Mouse (Mus musculus): ENCODE measurements around the gene Ush2a. TPM values are rescaled to one million over a fixed set of nuclear protein-coding genes. Genes with fewer than 3 reads are reported as not detected.

The Ush2a gene
- polyA plus RNA-seq, 1 experiment from 2014 or later, result 0.01 TPM

DNA sequence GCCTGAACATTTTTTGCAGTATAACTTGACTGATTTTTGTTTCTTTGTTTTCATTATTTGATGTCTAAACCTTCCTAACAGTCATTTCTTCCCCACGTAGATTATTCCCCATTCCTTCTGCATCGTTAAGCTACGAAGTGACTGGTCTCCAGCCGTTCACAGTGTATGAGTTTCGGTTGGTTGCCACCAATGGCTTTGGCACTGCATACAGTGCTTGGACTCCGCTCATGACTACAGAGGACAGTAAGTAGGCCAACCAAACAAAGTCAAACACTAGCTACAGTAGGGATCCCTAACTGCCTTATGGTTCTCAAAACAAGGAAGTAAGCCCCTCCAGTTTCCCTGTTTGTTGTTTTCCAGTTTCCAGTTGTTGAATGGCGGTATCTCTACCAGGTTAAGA is 453.1 kb downstream of the Ush2a start:
- no peak for TF ChIP-seq CTCF (IDR thresholded peaks at IDR 0.05; ENCODE audit: low read depth)

GRCm38 (mm10) chr1:188716886-188717285 is 455.1 kb downstream of the Ush2a start:
- ATAC-seq, result no peak
- Histone ChIP-seq H3K9ac (ENCODE audit: low read depth, low read length) (no peak overlapping the region), H3K4me3 (ENCODE audit: low read depth, low read length) (no peak overlapping the region), H3K9me3 (ENCODE audit: control insufficient read depth) (no peaks in the 10 kb centered on the region), H3K4me1 (replicated peaks; ENCODE audit: control insufficient read depth, insufficient read depth, low read length) (no peaks in the 10 kb centered on the region), H3K27ac (ENCODE audit: low read depth, low read length) (no peak overlapping the region), H3K36me3 (ENCODE audit: control insufficient read depth, insufficient read depth) (no peaks in the 10 kb centered on the region), H3K27me3 (replicated peaks; ENCODE audit: control insufficient read depth, insufficient read depth, low read length) (no peaks in the 10 kb centered on the region), H3K4me2 (replicated peaks; ENCODE audit: low read depth) (no peak overlapping the region)
- TF ChIP-seq CTCF (IDR thresholded peaks at IDR 0.05; ENCODE audit: low read depth), result no peak
- 78% methylated on average over 3 of the region's 3 CpGs for WGBS

More for the DNA sequence above, 453.1 kb downstream of the Ush2a start:
- no peak overlapping the region for H3K4me3 ChIP-seq (ENCODE audit: low read depth, low read length)
- no peak overlapping the region for H3K9ac ChIP-seq (ENCODE audit: low read depth, low read length)
- WGBS, result 93% methylated on average over 7 of the region's 7 CpGs
- H3K9me3 ChIP-seq (ENCODE audit: control insufficient read depth), result no peaks in the 10 kb centered on the region
- ATAC-seq, result no peak
- H3K4me1 ChIP-seq (replicated peaks; ENCODE audit: control insufficient read depth, insufficient read depth, low read length), result no peaks in the 10 kb centered on the region
- no peaks in the 10 kb centered on the region for H3K36me3 ChIP-seq (ENCODE audit: control insufficient read depth, insufficient read depth)
- no peaks in the 10 kb centered on the region for H3K27me3 ChIP-seq (replicated peaks; ENCODE audit: control insufficient read depth, insufficient read depth, low read length)
- no peak overlapping the region for H3K4me2 ChIP-seq (replicated peaks; ENCODE audit: low read depth)
- no peak overlapping the region for H3K27ac ChIP-seq (ENCODE audit: low read depth, low read length)

DNA sequence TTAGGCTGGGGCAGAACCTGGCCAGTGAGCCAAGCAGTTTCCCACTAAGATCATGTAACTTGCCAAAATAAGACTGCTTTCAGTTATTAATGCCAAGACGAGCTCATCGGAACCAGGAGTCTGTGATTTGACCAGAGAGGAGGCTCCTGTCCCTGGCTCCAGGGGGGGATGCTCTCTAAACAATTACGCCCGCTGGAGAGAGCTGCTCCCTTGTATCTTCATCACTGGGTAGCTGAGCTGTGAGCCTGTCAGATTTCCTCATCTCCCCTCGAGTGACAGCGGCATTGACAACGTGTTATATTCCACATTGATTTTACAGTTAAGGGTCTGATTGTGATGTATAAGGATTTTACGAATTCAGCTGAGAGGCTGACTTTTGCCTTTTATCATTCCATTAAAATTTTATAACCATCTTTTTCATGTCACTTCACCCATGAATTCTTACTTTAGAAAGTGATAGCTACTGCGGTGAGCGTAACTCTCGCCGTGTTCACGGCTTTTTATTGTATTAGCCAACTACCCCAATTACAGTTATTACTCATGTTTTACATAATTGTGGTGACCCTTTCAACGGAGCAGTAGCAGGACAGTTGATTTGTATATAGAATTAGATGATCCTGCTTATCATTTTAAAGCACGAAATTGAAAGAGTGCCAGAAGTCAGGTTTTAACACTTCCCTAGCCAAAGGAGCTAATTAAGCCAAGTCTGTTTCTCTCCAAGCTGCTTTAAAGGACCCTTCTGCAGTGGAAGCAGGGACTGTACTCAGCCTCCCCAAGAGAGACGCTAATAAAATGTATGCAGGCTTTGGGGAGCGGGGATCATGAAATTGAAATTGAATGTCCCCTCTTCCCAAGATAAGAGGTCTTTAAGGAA is 463.5 kb downstream of the Ush2a start:
- Histone ChIP-seq H3K9me3 (ENCODE audit: control insufficient read depth) (no peaks in the 10 kb centered on the region), H3K36me3 (ENCODE audit: control insufficient read depth, insufficient read depth) (no peaks in the 10 kb centered on the region), H3K27ac (ENCODE audit: low read depth, low read length) (no peak overlapping the region), H3K4me1 (replicated peaks; ENCODE audit: control insufficient read depth, insufficient read depth, low read length) (no peaks in the 10 kb centered on the region), H3K27me3 (replicated peaks; ENCODE audit: control insufficient read depth, insufficient read depth, low read length) (no peaks in the 10 kb centered on the region), H3K4me3 (ENCODE audit: low read depth, low read length) (no peak overlapping the region), H3K4me2 (replicated peaks; ENCODE audit: low read depth) (no peak overlapping the region), H3K9ac (ENCODE audit: low read depth, low read length) (no peak overlapping the region)
- TF ChIP-seq CTCF (IDR thresholded peaks at IDR 0.05; ENCODE audit: low read depth), result no peak
- ATAC-seq, result no peak
- 66% methylated on average over 17 of the region's 17 CpGs for WGBS

- H3K36me3 ChIP-seq (ENCODE audit: control insufficient read depth, insufficient read depth), result no peaks in the 10 kb centered on the region
- no peak overlapping the region for H3K27ac ChIP-seq (ENCODE audit: low read depth, low read length)
- TF ChIP-seq CTCF (IDR thresholded peaks at IDR 0.05; ENCODE audit: low read depth), result no peak
- no peak overlapping the region for H3K9ac ChIP-seq (ENCODE audit: low read depth, low read length)
- WGBS, result 82% methylated on average over 6 of the region's 6 CpGs
- no peak overlapping the region for H3K4me3 ChIP-seq (ENCODE audit: low read depth, low read length)
- no peak overlapping the region for H3K4me2 ChIP-seq (replicated peaks; ENCODE audit: low read depth)
- no peaks in the 10 kb centered on the region for H3K27me3 ChIP-seq (replicated peaks; ENCODE audit: control insufficient read depth, insufficient read depth, low read length)
- H3K4me1 ChIP-seq (replicated peaks; ENCODE audit: control insufficient read depth, insufficient read depth, low read length), result no peaks in the 10 kb centered on the region
- no peak for ATAC-seq
- no peaks in the 10 kb centered on the region for H3K9me3 ChIP-seq (ENCODE audit: control insufficient read depth)
These were observed 465.1 kb downstream of the Ush2a start for GRCm38 (mm10) chr1:188726937-188727336.

GRCm38 (mm10) chr1:188728625-188729024 is 466.8 kb downstream of the Ush2a start:
- Histone ChIP-seq H3K4me3 (ENCODE audit: low read depth, low read length) (no peak overlapping the region), H3K4me2 (replicated peaks; ENCODE audit: low read depth) (no peak overlapping the region), H3K36me3 (ENCODE audit: control insufficient read depth, insufficient read depth) (no peaks in the 10 kb centered on the region), H3K27ac (ENCODE audit: low read depth, low read length) (no peak overlapping the region), H3K9me3 (ENCODE audit: control insufficient read depth) (no peaks in the 10 kb centered on the region), H3K27me3 (replicated peaks; ENCODE audit: control insufficient read depth, insufficient read depth, low read length) (no peaks in the 10 kb centered on the region), H3K4me1 (replicated peaks; ENCODE audit: control insufficient read depth, insufficient read depth, low read length) (no peaks in the 10 kb centered on the region), H3K9ac (ENCODE audit: low read depth, low read length) (no peak overlapping the region)
- 81% methylated on average over 8 of the region's 8 CpGs for WGBS
- no peak for TF ChIP-seq CTCF (IDR thresholded peaks at IDR 0.05; ENCODE audit: low read depth)
- no peak for ATAC-seq

DNA sequence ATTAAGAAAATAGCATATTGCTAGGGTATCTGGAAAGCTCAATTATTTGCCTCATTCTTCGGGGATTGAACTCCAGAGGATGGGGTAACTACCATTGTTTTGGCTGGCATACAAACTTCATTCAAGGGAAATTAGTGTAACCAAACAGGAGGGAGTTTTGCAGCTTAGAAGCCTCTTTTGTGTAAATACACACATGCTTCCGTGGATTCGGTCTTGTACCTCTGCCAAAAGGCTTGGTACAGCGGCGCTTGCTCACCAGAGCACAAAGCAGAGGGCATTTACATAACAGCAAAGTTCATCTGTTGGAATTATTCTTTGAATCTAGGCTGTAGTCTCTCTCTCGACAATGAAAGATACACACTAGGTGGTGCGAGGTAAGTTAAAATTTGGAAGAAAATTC is 467.4 kb downstream of the Ush2a start:
- no peak overlapping the region for H3K4me3 ChIP-seq (ENCODE audit: low read depth, low read length)
- ATAC-seq, result no peak

More for the DNA sequence above, 467.4 kb downstream of the Ush2a start:
- Histone ChIP-seq H3K36me3 (ENCODE audit: control insufficient read depth, insufficient read depth) (no peaks in the 10 kb centered on the region), H3K4me2 (replicated peaks; ENCODE audit: low read depth) (no peak overlapping the region), H3K9ac (ENCODE audit: low read depth, low read length) (no peak overlapping the region), H3K4me1 (replicated peaks; ENCODE audit: control insufficient read depth, insufficient read depth, low read length) (no peaks in the 10 kb centered on the region), H3K27me3 (replicated peaks; ENCODE audit: control insufficient read depth, insufficient read depth, low read length) (no peaks in the 10 kb centered on the region), H3K27ac (ENCODE audit: low read depth, low read length) (no peak overlapping the region), H3K9me3 (ENCODE audit: control insufficient read depth) (no peaks in the 10 kb centered on the region)
- 80% methylated on average over 7 of the region's 7 CpGs for WGBS
- TF ChIP-seq CTCF (IDR thresholded peaks at IDR 0.05; ENCODE audit: low read depth), result no peak

Data from intestine, postnatal 0 days (tissue).